Mouse (Mus musculus) ovary, postnatal 36 days (tissue): ENCODE measurements around the gene Selenoi.
"Not testable (repeated sequence)": the region's sequence is repeated elsewhere in the genome, so short reads cannot be mapped to it uniquely, and the experiment has no call there.

Experiments used
- DNase-seq: peaks from one replicate; pipeline ENCODE4 v3.0.0; 2022; ENCODE audit warnings: low spot score, mixed read lengths

Selenoi gene

GRCm38 (mm10) chr5:30232271-30232971, at the start of gene Selenoi:
Gene Selenoi (plus strand): TSS chr5:30232581.
- DNase-seq: peak; percentile 98

GRCm38 (mm10) chr5:30187687-30188485, 44.5 kb upstream of the Selenoi start:
- DNase-seq: no peak

- DNase-seq: no peak
Measured at GRCm38 (mm10) chr5:30192452-30192851, 39.9 kb upstream of the Selenoi start.

GRCm38 (mm10) chr5:30195340-30195739, 37.0 kb upstream of the Selenoi start:
- no peak for DNase-seq

- no peak for DNase-seq
Measured at GRCm38 (mm10) chr5:30198257-30198656, 34.1 kb upstream of the Selenoi start.

GRCm38 (mm10) chr5:30201521-30201920, 30.9 kb upstream of the Selenoi start:
- DNase-seq: no peak

- DNase-seq: no peak
Measured at GRCm38 (mm10) chr5:30202221-30202620, 30.2 kb upstream of the Selenoi start.

GRCm38 (mm10) chr5:30203216-30203885, 29.0 kb upstream of the Selenoi start:
- no peak for DNase-seq

- DNase-seq: no peak
Measured at GRCm38 (mm10) chr5:30204441-30204840, 27.9 kb upstream of the Selenoi start.

- no peak for DNase-seq
Measured at GRCm38 (mm10) chr5:30205034-30205433, 27.3 kb upstream of the Selenoi start.

- no peak for DNase-seq
Measured at GRCm38 (mm10) chr5:30205493-30205892, 26.9 kb upstream of the Selenoi start, which contains the start of gene Adgrf3. Gene Adgrf3 (minus strand): TSS chr5:30205722.

- no peak for DNase-seq
Measured at GRCm38 (mm10) chr5:30207276-30207675, 25.1 kb upstream of the Selenoi start.

- not testable (repeated sequence) for DNase-seq
Measured at GRCm38 (mm10) chr5:30210758-30211157, 21.6 kb upstream of the Selenoi start.

GRCm38 (mm10) chr5:30214889-30215288, 17.5 kb upstream of the Selenoi start:
- peak; percentile 21 for DNase-seq

- no peak for DNase-seq
Measured at GRCm38 (mm10) chr5:30215970-30216369, 16.4 kb upstream of the Selenoi start.

- DNase-seq: no peak
Measured at GRCm38 (mm10) chr5:30219715-30220114, 12.7 kb upstream of the Selenoi start.

- no peak for DNase-seq
Measured at GRCm38 (mm10) chr5:30220666-30221065, 11.7 kb upstream of the Selenoi start.

- DNase-seq: no peak
Measured at GRCm38 (mm10) chr5:30222681-30223080, 9.7 kb upstream of the Selenoi start.

GRCm38 (mm10) chr5:30230901-30231300, 1.5 kb upstream of the Selenoi start:
- no peak for DNase-seq

- no peak for DNase-seq
Measured at GRCm38 (mm10) chr5:30231891-30232270, 500 bp upstream of the Selenoi start.

GRCm38 (mm10) chr5:30233042-30233441, 661 bp downstream of the Selenoi start:
- DNase-seq: no peak

GRCm38 (mm10) chr5:30233979-30234378, 1.6 kb downstream of the Selenoi start:
- no peak for DNase-seq

GRCm38 (mm10) chr5:30235641-30236126, 3.3 kb downstream of the Selenoi start:
- DNase-seq: no peak
